Mouse (Mus musculus): Measurements from ENCODE around the gene Poc1b.

DNA sequence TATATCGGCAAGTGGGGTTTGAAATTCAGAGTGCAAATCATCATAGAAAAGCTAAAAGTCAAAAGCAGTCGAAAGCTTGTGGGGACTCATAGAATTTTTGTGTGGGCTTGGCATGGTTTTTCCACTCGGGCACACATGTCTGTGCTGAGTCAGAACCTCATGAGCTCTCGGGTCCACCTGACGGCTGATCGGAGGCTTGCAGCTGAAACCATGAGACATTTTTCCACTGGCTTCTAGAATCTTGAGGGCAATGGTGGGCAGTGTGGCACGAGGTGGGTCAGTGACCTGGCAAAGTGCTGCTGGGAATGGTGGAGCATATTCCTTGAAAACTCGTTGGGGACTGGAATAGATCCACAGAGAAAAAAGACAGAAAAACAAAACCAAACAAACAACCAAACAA, 114.7 kb downstream of the Poc1b start:
- TF ChIP-seq GATA1 (IDR thresholded peaks at IDR 0.05; ENCODE audit: borderline replicate concordance, low read length) (no peak), FLI1 (IDR thresholded peaks at IDR 0.05; ENCODE audit: low read length) (no peak)
